Mouse (Mus musculus): Measurements from ENCODE around the gene Rplp0. TPM values are rescaled to one million over a fixed set of nuclear protein-coding genes. Genes with fewer than 3 reads are reported as not detected.

Gene Rplp0
- total RNA-seq, 2 experiments from 2014 or later = 533 to 598 TPM

DNA sequence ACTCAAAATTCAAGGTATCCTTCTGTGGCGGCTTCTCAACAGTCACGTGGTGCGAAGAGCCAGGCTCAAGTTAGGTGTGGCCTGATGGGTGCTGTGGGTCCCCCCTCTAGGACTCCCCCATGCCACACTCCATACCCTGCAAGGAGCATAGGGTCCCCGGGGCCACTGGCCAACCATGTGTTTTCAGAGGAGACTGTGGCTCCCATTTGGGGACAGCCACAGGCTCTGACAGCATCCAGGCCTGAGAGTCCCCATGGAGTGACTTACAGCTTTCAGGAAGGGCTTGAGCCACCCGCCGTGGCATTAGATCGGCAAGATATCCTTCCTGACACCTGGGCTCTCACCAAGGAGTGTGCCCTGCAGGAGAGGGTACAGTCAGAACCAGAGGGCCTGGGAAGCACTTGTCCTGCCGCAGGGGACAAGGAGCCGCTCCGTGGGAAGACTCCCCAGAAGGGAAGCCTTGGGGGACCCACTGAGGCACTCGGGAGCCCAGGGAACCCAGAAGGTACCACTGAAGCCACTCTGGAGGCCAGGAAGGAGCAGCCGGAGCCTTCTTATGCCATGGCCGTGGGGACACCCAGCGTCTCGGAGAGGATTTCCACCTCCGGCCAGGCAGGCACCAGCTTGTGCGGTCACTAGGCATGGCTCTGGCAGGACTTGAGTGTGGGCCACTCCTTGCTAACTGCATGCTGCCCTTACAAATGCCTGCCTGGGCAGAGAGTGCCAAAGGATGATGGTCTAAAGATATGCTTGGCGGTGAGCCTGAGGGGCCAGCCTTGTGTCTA, 10.6 kb upstream of the Rplp0 start:
- intact Hi-C loops (cut with DNase I) = no loop called here
- DNase-seq = no peak

DNA sequence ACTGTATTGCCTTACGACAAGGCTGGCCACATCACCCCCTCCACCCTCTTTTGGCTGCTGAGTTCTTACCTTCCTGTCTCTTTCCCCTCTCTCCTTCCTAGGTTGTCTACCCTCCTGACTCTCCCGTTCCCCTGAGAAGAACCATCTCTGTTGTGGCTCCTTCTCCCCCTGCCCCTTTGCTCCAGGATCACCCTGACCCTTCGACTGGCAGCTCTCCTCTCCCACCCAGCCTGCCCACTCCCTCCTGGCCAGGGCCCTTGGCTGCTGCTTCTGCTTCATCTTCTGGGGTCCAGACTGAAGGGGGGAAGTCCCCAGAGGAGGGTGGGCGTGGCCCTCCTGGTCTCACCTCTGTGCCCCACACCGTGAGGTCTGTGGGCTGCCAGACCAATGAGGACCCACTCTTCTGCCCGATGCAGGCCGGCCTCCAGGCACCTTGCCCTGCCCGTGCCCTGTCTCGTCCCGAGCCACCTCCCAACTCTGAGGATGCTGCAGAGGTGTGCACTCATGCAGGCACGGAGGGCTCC, 8.7 kb upstream of the Rplp0 start:
- DNase-seq = no peak
- intact Hi-C loops (cut with DNase I) = no loop called here

DNA sequence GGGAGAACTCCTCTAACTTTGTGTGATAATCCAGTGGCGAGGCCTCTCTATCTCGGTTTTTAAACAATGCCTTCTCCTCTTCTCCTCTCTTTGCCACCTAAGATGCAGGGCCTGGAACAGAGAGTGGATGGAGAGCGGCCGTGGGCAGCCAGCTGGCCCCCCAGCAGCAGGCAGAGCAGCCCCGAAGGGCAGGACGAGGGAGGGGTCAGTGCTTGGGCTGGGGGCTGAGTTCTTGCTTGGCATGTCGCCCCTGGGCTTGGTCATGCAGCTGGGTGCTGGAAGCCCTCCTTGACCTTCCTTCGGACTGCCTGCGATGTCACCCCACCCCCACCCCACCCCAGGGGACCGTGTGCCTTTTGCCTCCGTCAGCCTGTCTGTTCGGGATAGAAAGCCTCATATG, 7.9 kb upstream of the Rplp0 start:
- intact Hi-C loops (cut with DNase I) = no loop called here

DNA sequence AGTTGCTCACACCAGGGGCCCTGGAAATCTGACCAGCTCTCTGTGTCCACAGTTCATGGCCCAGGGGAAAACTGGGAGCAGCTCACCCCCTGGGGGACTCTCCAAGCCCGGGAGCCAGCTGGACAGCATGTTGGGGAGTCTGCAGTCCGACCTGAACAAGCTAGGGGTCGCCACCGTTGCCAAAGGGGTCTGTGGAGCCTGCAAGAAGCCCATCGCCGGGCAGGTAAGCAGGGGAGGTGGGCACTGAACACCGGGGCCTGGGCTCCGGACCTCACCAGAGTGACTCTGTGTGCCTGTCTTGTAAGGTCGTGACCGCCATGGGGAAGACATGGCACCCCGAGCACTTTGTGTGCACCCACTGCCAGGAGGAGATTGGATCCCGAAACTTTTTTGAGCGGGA, 7.5 kb upstream of the Rplp0 start:
- intact Hi-C loops (cut with DNase I) = no loop called here
- no peak for DNase-seq

More for the DNA sequence above, 7.9 kb upstream of the Rplp0 start:
- DNase-seq = no peak

DNA sequence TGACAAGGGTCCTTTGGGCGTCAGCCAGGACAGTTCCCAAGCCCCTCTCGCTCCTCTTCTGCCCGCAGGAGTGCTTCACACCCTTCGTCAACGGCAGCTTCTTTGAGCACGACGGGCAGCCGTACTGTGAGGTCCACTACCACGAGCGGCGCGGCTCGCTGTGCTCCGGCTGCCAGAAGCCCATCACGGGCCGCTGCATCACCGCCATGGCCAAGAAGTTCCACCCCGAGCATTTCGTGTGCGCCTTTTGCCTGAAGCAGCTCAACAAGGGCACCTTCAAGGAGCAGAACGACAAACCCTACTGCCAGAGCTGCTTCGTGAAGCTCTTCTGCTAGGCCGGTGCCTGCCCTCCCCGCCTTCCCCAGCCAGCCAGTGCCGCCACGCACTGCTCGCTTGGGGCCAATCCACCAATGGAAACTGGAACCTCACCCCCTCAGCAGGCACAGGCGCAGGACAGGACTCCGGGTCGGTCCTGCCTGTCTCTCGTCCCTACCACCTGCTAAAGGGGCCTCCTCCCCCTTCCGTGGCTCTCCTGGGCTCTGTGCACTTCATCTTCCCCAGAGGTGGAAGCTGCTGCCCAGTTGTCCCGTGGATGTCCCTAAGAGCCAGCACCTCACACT, 5.4 kb upstream of the Rplp0 start:
- no peak for DNase-seq
- intact Hi-C loops (cut with DNase I) = no loop called here

DNA sequence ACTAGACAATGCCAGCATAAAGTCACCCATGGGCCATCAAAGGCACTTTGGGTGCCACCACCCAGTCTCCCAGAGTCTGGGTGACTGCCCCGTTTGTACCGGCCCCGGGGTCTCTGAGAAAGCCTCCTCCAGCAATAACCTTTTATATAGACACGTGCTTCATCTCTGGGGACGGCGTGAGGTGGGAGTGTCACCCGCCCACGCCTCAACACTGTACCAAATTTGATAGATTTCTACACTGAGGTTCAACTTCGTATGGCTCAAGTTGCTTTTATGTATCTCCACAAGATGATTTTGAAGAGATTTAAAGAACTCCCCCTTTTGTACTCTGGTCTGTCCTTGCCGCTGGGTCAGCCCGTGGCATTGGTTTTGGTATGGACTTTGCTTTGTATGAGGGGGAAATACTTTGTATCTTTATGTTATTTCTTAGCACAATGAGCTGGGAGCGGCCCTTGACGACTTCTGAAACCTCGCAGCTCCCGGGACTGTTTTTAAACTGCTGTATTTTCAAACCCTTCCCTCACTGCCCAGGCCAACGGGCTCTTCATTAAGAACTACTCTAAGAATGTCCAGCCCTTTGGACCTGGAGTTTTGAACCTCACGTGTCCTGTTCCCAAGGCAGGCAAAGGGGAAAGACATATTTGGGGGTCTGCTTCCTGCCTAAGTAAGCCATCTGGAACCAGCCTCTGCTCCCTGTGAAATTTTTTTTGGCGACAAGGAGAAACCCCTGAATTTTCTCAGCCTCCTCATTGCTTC, 4.6 kb upstream of the Rplp0 start:
- DNase-seq = no peak
- intact Hi-C loops (cut with DNase I) = loop anchor here (5.0 kb wide), 1 partner anchor 47 kb away; the partner anchor contains the start of gene Pxn

DNA sequence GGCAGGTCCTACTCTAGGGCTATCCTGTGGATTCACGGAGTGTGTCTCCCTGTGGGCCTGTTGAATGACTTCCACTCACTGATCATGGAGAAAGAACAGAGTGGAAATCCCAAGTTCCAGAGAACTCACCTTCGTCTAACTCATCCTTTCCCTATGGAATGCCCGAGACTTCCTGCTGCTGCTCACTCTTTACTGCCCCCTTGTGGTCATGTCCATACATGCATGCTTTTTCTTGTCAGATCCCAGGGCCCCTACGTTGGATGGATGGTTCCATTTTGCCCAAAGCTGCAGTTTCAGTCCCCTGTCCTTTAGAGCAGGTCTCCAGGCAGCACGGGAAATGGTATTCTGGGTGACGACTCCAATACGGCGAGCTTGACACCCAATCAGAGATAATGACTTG, 3.0 kb upstream of the Rplp0 start:
- peak in 1 of 2 experiments; percentile 66 for DNase-seq
- intact Hi-C loops (cut with DNase I) = loop anchor here (5.0 kb wide), 1 partner anchor 49 kb away; the partner anchor contains the start of gene Pxn

DNA sequence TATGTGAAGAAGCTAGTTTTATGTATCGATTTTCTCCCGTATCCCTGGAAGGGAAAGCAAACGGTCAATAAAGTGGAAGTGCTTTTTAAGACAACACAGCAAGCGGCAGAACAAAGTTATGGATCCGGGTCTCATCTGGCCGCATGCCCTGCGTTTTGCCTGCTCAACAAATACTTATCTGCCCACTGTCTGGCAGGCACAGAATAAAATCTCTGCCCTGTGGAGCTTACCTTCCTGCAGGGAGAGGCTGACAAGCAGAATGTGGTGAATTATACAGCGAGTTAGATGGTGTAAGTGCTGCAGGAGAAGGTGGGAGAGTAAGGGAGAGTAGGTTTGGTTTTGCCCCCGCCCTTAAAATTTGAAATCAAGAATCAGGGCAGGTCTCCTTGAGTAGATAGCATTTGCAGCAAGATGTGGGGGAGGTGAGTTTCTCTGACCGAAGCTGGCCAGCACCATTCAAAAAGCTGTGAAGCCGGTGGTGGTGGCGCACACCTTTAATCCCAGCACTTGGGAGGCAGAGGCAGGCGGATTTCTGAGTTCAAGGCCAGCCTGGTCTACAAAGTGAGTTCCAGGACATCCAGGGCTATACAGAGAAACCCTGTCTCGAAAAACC, 979 bp upstream of the Rplp0 start:
- DNase-seq = no peak
- intact Hi-C loops (cut with DNase I) = loop anchor here (5.0 kb wide), 1 partner anchor 51 kb away; the partner anchor contains the start of gene Pxn

DNA sequence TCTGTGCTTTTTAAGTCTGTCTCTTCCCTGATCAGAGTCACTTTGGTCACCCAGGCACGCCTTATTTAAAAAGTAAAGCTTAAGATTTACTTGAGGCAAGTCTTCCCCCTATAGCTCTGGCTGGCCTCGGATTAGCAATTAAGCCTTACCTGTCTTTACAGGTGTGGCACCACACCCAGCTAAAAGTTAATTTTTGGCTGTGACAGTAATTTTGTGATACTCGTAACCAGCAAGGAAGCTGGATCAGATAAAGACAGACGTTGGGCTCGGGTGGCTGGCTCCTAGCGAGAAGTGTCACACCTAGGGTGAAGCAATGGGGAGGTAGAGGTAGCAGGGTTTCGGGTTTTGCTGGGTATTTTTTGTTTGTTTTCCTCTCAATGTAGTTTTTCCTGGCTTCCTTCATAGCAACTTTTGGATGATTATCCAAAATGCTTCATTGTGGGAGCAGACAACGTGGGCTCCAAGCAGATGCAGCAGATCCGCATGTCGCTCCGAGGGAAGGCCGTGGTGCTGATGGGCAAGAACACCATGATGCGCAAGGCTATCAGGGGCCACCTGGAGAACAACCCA, 1.2 kb downstream of the Rplp0 start:
- intact Hi-C loops (cut with DNase I) = no loop called here
- no peak for DNase-seq

DNA sequence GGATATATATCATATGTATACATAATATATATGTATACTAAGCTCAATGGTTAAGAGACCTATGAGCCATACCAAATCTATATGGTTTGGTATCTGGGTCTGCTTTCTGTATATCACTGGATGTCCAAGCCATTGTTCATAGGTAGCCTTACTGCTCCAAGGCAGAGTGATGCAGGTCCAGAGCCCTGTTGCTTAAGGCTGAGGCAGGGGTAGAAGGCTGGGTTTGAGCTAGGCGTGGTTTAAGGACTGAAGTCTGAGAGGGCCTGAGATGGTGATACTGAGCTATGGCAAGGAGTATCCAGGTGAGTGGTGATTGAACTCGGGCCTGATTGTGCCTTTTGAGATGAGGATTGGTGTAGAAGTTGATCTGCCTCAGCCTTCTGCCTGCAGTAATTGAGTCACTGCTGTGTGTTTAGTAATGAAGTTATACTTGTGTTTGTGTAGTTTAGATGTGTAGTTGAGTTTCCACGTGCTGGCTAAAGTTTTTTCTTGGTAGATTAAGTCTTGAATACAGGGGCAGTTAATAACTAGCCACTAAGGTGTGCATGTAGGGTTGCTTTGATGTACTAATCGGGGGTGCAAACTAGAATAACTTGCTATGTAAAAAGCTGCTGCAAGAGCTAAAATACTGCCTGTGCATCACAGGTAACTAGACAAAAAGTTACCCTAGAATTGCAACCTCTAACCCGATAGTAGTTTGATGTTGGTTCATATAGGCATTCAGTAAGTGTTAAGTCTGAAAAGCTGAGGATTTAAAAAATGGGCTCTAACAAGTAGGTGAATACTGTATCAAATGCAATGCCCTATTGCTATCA, 4.7 kb downstream of the Rplp0 start:
- intact Hi-C loops (cut with DNase I) = no loop called here
- no peak for DNase-seq

DNA sequence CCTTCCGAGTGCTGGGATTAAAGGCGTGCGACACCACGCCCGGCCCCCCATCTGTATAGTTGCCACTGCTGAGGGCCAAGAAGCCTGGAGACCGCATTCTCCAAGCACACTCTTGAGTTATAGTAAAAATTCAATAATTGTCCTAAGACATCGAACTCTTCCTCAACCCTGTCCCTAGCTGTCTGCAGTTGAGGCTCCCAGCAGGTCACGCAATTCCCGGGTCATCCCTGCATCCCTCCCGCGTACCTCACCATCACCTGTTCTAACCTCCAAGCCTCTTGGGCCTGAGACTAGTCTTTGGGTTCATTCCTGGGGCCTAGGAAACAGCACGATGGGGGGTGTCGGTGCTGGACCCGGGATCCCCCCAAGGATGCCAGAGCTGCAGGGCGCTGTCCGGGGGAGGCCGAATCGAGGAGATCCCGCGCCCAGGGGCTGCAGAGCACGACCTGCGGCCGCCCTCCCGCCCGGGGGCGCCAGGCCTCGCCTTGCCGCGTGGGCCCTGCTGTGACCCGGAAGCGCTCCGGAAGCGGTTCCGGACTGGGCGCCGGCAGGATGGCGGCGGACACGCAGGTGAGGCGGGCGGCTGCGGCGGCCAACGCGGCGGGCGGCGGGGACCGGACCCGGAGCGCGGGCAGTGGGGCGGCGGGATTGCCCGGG, 5.6 kb downstream of the Rplp0 start, which contains the start of gene Gcn1l1:
Gene Gcn1l1, plus strand, starts transcription at position 518 of the 657 bp plus-strand sequence.
- intact Hi-C loops (cut with DNase I) = no loop called here
- peak; percentile 58 to 72 for DNase-seq

DNA sequence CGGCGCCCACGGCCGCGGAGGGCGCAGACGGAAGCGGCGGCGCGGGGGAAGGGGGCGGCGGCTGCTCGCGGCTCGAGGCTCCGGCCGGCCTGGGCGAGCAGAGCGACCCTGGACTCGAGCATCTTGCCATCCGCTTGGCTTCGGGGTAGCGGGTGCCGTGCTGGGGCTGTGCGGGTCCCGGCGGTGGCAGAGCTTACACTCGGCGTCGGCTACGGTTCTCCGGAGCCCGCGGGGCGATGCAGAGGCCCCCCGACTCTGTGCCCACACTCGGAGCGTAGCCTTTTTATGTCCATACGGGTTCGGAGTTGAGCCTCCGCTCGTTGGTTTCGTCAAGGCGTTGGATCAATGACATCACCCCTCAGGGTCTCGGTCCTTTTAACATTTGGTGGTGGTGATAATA, 6.1 kb downstream of the Rplp0 start:
- intact Hi-C loops (cut with DNase I) = no loop called here
- DNase-seq = no peak

DNA sequence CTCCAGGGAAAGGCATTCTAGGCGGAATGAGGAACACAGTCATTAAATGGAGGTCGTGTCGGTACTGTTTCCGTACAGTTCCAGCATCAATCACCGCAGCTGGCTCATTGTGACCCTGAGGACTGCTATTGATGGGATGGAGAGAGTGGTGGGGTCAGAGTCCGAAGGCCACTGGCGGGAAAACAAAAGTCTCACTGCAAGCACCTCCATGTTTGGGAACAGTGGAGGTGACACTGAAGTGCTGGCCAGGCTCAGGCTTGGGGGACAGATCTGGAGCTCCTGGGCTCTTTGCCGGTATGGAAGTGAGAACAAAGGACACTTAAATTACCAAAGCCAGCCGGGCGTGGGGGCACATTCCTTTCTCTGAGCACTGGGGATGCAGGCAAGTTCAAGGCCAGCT, 9.4 kb downstream of the Rplp0 start:
- intact Hi-C loops (cut with DNase I) = no loop called here

DNA sequence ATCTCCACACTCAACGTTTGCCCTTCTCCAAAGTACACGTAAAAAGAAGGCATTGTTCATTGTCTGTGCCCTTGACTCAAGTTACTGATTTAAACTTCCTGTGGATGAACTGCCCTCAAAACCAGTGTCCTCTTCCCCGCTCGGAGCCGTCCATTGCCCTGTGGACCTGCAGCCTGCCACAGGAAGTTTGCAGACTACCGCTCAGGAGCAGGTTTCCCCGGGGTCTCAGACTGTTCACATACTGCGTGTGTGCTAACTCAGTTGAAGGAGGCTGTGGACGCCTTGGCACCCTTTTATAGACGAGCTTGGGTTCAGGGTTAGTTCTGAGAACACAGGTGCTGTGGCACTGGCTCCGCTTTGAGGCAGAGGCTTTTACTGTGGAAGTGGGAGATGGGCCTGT, 10.0 kb downstream of the Rplp0 start:
- intact Hi-C loops (cut with DNase I) = no loop called here
- no peak for DNase-seq

More for the DNA sequence above, 9.4 kb downstream of the Rplp0 start:
- DNase-seq = no peak

DNA sequence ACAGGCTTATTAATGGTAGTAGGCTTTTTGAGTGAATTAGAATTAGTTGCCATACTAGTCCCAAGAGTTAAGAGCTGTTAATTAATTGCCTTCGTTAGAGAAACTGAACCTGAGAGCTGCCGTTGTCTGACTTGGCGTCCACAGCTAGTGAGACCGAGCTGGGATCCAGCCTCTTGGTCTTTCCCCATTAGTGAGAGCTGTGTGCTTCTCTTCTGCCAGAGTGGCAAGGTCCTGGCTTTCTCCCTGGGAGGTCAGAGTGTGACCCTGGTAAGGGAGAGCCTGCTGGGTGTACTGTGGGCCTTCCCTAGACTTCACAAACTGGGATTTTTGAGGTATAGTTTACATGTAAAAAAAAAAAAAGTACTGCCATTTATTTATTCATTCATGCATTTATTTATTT, 10.5 kb downstream of the Rplp0 start:
- DNase-seq = no peak
- intact Hi-C loops (cut with DNase I) = no loop called here

DNA sequence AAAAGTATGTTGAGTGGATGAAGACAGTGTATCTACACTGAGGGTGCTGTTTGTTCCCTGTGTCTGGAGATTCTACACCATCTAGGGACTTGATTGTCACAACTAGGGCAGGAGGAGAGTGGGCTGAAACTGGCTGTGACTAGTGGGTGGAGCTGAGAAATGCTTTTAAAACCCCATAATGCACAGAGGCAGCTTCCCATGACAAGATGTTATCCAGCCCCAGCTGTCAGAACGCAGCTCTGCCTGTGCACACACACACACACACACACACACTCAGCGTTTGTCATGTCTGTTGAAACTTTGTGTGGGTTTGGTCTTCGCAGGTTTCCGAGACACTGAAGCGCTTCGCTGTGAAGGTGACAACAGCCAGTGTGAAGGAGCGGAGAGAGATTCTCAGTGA, 11.8 kb downstream of the Rplp0 start:
- intact Hi-C loops (cut with DNase I) = no loop called here
- no peak for DNase-seq

DNA sequence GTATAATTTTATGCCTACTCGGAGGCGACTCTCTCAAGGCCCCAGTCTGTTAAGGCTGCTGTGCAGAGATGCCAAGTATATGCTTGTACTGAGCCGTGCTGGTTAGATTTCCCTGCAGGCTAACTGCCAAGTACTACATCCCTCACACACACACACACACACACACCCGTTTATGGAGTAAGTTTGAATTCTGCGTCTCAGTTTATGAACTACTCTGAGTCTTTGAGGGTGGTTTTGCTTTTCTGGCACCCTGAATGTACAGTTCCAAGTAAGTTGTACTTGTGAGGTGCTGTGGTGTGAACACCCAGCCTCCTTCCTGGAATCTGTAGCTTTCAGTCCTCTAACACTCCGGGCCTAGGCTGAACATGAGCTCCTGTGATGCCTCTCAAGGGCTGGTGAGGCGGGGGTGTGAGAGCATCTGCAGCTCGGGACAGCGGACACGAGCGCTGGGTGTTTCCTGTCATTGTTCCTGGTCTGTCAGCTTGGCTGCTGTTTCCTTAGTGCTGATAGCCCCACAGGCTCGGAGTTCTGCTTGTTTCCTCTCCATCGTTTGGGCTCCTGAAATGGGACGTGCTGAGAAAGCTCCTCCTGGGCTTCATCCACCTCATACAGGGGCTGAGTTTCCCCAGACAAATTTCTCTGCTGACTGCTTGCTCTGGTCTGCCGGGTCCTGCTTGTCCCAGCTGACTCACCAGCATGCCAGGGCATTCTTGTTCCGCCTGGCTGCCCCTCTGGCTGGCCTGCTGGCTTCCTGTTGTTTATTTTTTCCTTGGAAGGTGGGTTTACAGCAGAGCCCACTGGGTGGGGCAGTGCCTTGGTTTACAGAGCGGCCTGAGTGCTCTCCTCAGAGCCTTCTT, 13.6 kb downstream of the Rplp0 start:
- DNase-seq = no peak
- intact Hi-C loops (cut with DNase I) = no loop called here

DNA sequence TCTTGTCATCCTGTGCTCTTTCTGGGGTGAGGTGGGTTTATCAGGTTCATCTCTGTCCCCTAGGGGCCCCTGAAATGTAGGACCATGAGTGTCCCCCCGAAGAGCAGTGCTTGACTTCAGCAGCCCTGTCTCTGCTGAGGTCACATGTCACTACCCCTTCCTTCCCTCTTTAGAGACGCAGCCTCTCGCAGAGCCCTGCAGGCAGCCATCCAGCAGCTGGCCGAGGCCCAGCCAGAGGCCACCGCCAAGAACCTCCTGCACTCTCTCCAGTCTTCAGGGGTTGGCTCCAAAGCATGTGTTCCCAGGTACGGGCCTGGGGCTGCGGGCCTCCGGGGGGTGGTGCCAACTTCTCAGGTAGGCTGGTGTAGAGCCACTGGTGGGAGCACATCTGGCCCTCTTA, 15.7 kb downstream of the Rplp0 start:
- intact Hi-C loops (cut with DNase I) = no loop called here

More for the DNA sequence above, 15.7 kb downstream of the Rplp0 start:
- DNase-seq = peak; percentile 48 to 61
